Mouse (Mus musculus) midbrain, embryonic 11.5 days (tissue): ENCODE measurements around the gene Rgs3. TPM values are rescaled to one million over a fixed set of nuclear protein-coding genes. Genes with fewer than 3 reads are reported as not detected.
A peak's percentile ranks its signal among the peaks of the same experiment; 100 is the strongest.

ENCODE experiments used
- ATAC-seq: fragments of 200-750 bp; cut with Nextera tagmentation; 2 replicates; pipeline ENCODE4 v1.8.0; 2017; ENCODE audit warnings: moderate TSS enrichment, moderate library complexity; ENCODE audit not compliant: low FRiP score
- DNase-seq: peaks from one replicate; pipeline ENCODE4 v3.0.0; 2015; ENCODE audit warnings: low spot score; ENCODE audit errors: missing footprints
- H3K27ac ChIP-seq: fragments of 300-500 bp; sonication (generic); 2 replicates; pipeline ENCODE4 v1.5.1; 2014; ENCODE audit warnings: low read depth, low read length
- H3K27me3 ChIP-seq: fragments of 300-500 bp; sonication (generic); 2 replicates; pipeline ENCODE4 v1.6.1; 2014; ENCODE audit warnings: mild to moderate bottlenecking, low read length, moderate library complexity, mixed read lengths; ENCODE audit not compliant: control insufficient read depth, insufficient read depth
- H3K36me3 ChIP-seq: fragments of 300-500 bp; sonication (generic); 2 replicates; pipeline ENCODE4 v1.6.1; 2014; ENCODE audit warnings: mild to moderate bottlenecking, low read length, moderate library complexity, mixed read lengths; ENCODE audit not compliant: control insufficient read depth, insufficient read depth
- H3K4me1 ChIP-seq: fragments of 300-500 bp; sonication (generic); 2 replicates; pipeline ENCODE4 v1.6.1; 2014; ENCODE audit warnings: low read length; ENCODE audit not compliant: control insufficient read depth, insufficient read depth
- H3K4me2 ChIP-seq: fragments of 300-500 bp; sonication (generic); 2 replicates; pipeline ENCODE4 v1.6.1; 2014; ENCODE audit warnings: mild to moderate bottlenecking, moderate library complexity
- H3K4me3 ChIP-seq: fragments of 300-500 bp; sonication (generic); 2 replicates; pipeline ENCODE4 v1.5.1; 2014; ENCODE audit warnings: low read depth, low read length
- H3K9ac ChIP-seq: fragments of 300-500 bp; sonication (generic); 2 replicates; pipeline ENCODE4 v1.6.1; 2014; ENCODE audit warnings: low read length
- H3K9me3 ChIP-seq: fragments of 300-500 bp; sonication (generic); 2 replicates; pipeline ENCODE4 v1.6.1; 2016; ENCODE audit warnings: low read length; ENCODE audit not compliant: control insufficient read depth
- WGBS: fragments of 180-500 bp; shearing (Covaris S2); extraction: QIAGEN DNeasy Blood & Tissue Kit; methylation state at CpG from one replicate; pipeline ENCODE4 v1.1.7; 2014; 5-methylcytosine and 5-hydroxymethylcytosine counted together
- polyA plus RNA-seq: library from polyadenylated mRNA; unstranded; fragments of >200 nt; fragmentation: Nextera tagmentation; extraction: Ambion mirVana; gene quantifications from 2 replicates; pipeline ENCODE4 v1.2.1, GENCODE M21; 2014

Rgs3 gene
- polyA plus RNA-seq, 1 experiment from 2014 or later: 23.9 TPM

GRCm38 (mm10) chr4:62533729-62534128, 25.9 kb upstream of the Rgs3 start:
- Histone ChIP-seq H3K4me1 (no peaks in the 10 kb centered on the region), H3K36me3 (no peaks in the 10 kb centered on the region), H3K4me3 (no peak overlapping the region), H3K4me2 (no peak overlapping the region), H3K9ac (no peak overlapping the region), H3K27me3 (no peaks in the 10 kb centered on the region), H3K9me3 (no peaks in the 10 kb centered on the region), H3K27ac (no peak overlapping the region)
- ATAC-seq (no peak), DNase-seq (no peak)
- WGBS: 85% methylated on average over 6 of the region's 6 CpGs

DNA sequence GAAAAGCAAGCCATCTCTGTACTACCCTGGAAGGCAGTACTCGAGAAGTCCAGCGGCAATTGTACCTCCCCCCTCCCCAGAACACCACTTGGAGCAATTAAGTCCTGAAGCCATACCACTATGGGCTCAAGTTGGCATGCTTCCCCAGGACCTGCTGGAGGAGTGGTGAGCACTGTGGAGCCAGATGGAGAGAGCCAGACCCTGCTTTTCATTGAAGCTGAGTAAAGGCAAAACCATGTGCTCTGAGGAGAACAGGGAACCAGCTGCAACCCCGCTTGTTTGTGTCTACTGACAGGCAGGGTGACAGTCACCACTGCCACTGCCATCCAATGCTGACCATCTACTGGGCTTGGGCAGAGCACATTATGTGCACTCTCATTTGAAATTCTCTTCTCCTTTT, 17.8 kb upstream of the Rgs3 start:
- DNase-seq (no peak), ATAC-seq (no peak)
- no peak overlapping the region for H3K27ac ChIP-seq
- H3K27me3 ChIP-seq: no peaks in the 10 kb centered on the region
- H3K9ac ChIP-seq: no peak overlapping the region
- H3K9me3 ChIP-seq: no peaks in the 10 kb centered on the region
- 79% methylated on average over 3 of the region's 3 CpGs for WGBS
- H3K4me2 ChIP-seq: no peak overlapping the region
- no peaks in the 10 kb centered on the region for H3K4me1 ChIP-seq
- no peak overlapping the region for H3K4me3 ChIP-seq
- H3K36me3 ChIP-seq: no peaks in the 10 kb centered on the region

- WGBS: 89% methylated on average over 6 of the region's 6 CpGs
- DNase-seq: no peak
Observed at GRCm38 (mm10) chr4:62543782-62544181, 15.9 kb upstream of the Rgs3 start.

GRCm38 (mm10) chr4:62544801-62545200, 14.8 kb upstream of the Rgs3 start:
- Histone ChIP-seq H3K27me3 (no peaks in the 10 kb centered on the region), H3K4me1 (no peaks in the 10 kb centered on the region)

More at GRCm38 (mm10) chr4:62543782-62544181, 15.9 kb upstream of the Rgs3 start:
- Histone ChIP-seq H3K9ac (no peak overlapping the region), H3K9me3 (no peaks in the 10 kb centered on the region), H3K4me3 (no peak overlapping the region), H3K4me2 (no peak overlapping the region), H3K27ac (no peak overlapping the region), H3K36me3 (no peaks in the 10 kb centered on the region), H3K4me1 (no peaks in the 10 kb centered on the region), H3K27me3 (no peaks in the 10 kb centered on the region)
- no peak for ATAC-seq

DNA sequence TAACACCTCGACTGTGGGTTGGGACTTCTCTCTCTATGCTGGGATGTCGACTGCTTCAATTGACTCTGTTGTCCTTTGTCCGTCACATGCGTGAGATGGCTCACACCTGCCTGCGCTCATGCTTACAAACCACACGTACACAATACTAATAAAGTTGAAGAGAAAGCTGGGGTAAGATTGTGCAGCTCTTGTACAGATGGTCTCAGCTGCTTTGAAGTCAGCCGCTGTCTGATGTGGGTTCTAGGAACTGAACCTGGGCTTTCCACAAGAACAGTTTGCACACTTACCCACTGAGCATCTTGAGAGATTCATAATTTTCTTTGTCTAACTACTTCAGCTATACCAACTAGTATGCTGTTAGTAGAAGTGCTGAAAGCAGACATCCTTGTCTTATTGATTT, 7.7 kb upstream of the Rgs3 start:
- Histone ChIP-seq H3K4me2 (no peak overlapping the region), H3K4me3 (no peak overlapping the region), H3K9me3 (no peaks in the 10 kb centered on the region), H3K9ac (no peak overlapping the region), H3K36me3 (no peaks in the 10 kb centered on the region), H3K27ac (no peak overlapping the region), H3K27me3 (no peaks in the 10 kb centered on the region), H3K4me1 (no peaks in the 10 kb centered on the region)
- 91% methylated on average over 7 of the region's 7 CpGs for WGBS
- DNase-seq (no peak), ATAC-seq (no peak)

More at GRCm38 (mm10) chr4:62544801-62545200, 14.8 kb upstream of the Rgs3 start:
- Histone ChIP-seq H3K9me3 (no peaks in the 10 kb centered on the region), H3K4me2 (no peak overlapping the region), H3K4me3 (no peak overlapping the region), H3K36me3 (no peaks in the 10 kb centered on the region), H3K27ac (no peak overlapping the region), H3K9ac (no peak overlapping the region)
- ATAC-seq (no peak), DNase-seq (no peak)

GRCm38 (mm10) chr4:62557436-62557835, 2.2 kb upstream of the Rgs3 start:
- no peak overlapping the region for H3K4me3 ChIP-seq
- no peaks in the 10 kb centered on the region for H3K27me3 ChIP-seq
- ATAC-seq (no peak), DNase-seq (no peak)
- H3K9ac ChIP-seq: no peak overlapping the region
- no peaks in the 10 kb centered on the region for H3K36me3 ChIP-seq
- H3K27ac ChIP-seq: no peak overlapping the region
- H3K4me1 ChIP-seq: no peaks in the 10 kb centered on the region
- H3K4me2 ChIP-seq: no peak overlapping the region
- no peaks in the 10 kb centered on the region for H3K9me3 ChIP-seq
- 81% methylated on average over 3 of the region's 3 CpGs for WGBS

- no peaks in the 10 kb centered on the region for H3K4me1 ChIP-seq
- no peaks in the 10 kb centered on the region for H3K27me3 ChIP-seq
- 25% methylated on average over 4 of the region's 4 CpGs for WGBS
- no peak overlapping the region for H3K4me2 ChIP-seq
- DNase-seq (peak; percentile 96), ATAC-seq (peak; percentile 83)
- no peaks in the 10 kb centered on the region for H3K9me3 ChIP-seq
- no peaks in the 10 kb centered on the region for H3K36me3 ChIP-seq
- H3K9ac ChIP-seq: 0 out of 2 replicates have a peak overlapping the region, but pooled peaks have one; percentile 20
- no peak overlapping the region for H3K27ac ChIP-seq
- no peak overlapping the region for H3K4me3 ChIP-seq
Observed at GRCm38 (mm10) chr4:62560963-62561629, 1.4 kb downstream of the Rgs3 start.

GRCm38 (mm10) chr4:62561630-62562001, 2.0 kb downstream of the Rgs3 start:
- Histone ChIP-seq H3K9ac (0 out of 2 replicates have a peak overlapping the region, but pooled peaks have one; percentile 20), H3K9me3 (no peaks in the 10 kb centered on the region), H3K27ac (no peak overlapping the region), H3K27me3 (no peaks in the 10 kb centered on the region), H3K4me1 (no peaks in the 10 kb centered on the region), H3K4me3 (no peak overlapping the region), H3K36me3 (no peaks in the 10 kb centered on the region), H3K4me2 (no peak overlapping the region)
- DNase-seq: no peak
- WGBS: 57% methylated on average over 3 of the region's 3 CpGs
- peak; percentile 22 for ATAC-seq

DNA sequence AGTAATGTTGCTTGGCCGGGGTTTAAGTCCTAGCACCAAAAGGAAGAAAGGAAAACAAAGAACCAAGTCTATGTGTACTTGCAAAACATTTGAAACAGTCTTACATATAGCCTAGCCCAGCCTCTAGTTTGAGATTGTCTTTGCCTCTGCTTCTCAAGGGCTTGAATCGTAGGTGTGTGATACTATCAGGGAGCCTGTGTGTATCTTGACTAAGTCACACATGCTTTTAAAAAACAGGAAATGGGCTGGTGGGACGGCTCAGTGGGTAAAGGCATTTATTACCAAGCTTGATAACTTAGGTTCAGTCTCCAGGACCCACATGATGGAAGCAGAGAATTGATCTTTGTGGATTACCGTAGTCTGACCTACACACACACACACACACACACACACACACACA, 2.4 kb downstream of the Rgs3 start:
- no peaks in the 10 kb centered on the region for H3K9me3 ChIP-seq
- no peaks in the 10 kb centered on the region for H3K4me1 ChIP-seq
- 0 out of 2 replicates have a peak overlapping the region, but pooled peaks have one; percentile 16 for H3K9ac ChIP-seq
- 88% methylated on average over 4 of the region's 4 CpGs for WGBS
- no peak overlapping the region for H3K4me3 ChIP-seq
- ATAC-seq (no peak), DNase-seq (no peak)
- no peaks in the 10 kb centered on the region for H3K27me3 ChIP-seq
- H3K36me3 ChIP-seq: no peaks in the 10 kb centered on the region
- H3K27ac ChIP-seq: no peak overlapping the region
- no peak overlapping the region for H3K4me2 ChIP-seq
